Mouse (Mus musculus) ES-Bruce4 (cell line): ENCODE results near the gene Rbl1. TPM values are rescaled to one million over a fixed set of nuclear protein-coding genes. Genes with fewer than 3 reads are reported as not detected.

Source experiments
- H3K27ac ChIP-seq: 2 replicates; pipeline ENCODE4 v1.5.1; 2012; ENCODE audit warnings: low read length, inconsistent platforms; ENCODE audit not compliant: insufficient read depth
- H3K27me3 ChIP-seq: 2 replicates; pipeline ENCODE4 v1.6.1; 2012; ENCODE audit warnings: mild to moderate bottlenecking, low read length, inconsistent platforms; ENCODE audit not compliant: control insufficient read depth, poor library complexity, insufficient read depth, severe bottlenecking
- H3K36me3 ChIP-seq: 2 replicates; pipeline ENCODE4 v1.6.1; 2012; ENCODE audit warnings: inconsistent platforms, mild to moderate bottlenecking, low read length, moderate library complexity; ENCODE audit not compliant: control insufficient read depth, poor library complexity, insufficient read depth, severe bottlenecking
- H3K4me1 ChIP-seq: one replicate; pipeline ENCODE4 v1.8.1; 2011; ENCODE audit warnings: low read length; ENCODE audit not compliant: control insufficient read depth, insufficient read depth
- H3K4me3 ChIP-seq: 2 replicates; pipeline ENCODE4 v1.5.1; 2011; ENCODE audit warnings: low read depth, mild to moderate bottlenecking, low read length
- H3K9ac ChIP-seq: 2 replicates; pipeline ENCODE4 v1.6.1; 2012; ENCODE audit warnings: low read depth, mild to moderate bottlenecking, inconsistent platforms; ENCODE audit not compliant: poor library complexity, severe bottlenecking
- H3K9me3 ChIP-seq: replicated peaks from 2 replicates; pipeline ENCODE4 v1.6.1; 2012; ENCODE audit warnings: mild to moderate bottlenecking, low read length, inconsistent platforms; ENCODE audit not compliant: control insufficient read depth, poor library complexity, insufficient read depth, severe bottlenecking
- CTCF ChIP-seq: IDR thresholded peaks from one replicate; pipeline ENCODE4 v1.8.1; 2011; ENCODE audit warnings: low read depth, low read length
- EP300 ChIP-seq: IDR thresholded peaks from 2 replicates; pipeline ENCODE4 v1.6.1; 2011; ENCODE audit warnings: low read depth, low read length; ENCODE audit not compliant: insufficient read depth
- POLR2A ChIP-seq: IDR thresholded peaks from one replicate; pipeline ENCODE4 v1.8.1; 2011; ENCODE audit warnings: low read length; ENCODE audit not compliant: insufficient read depth
- polyA plus RNA-seq: library from polyadenylated mRNA; stranded (reverse); fragments of >200 nt; gene quantifications from 2 replicates; pipeline ENCODE4 v1.2.4, GENCODE M21; 2011; ENCODE audit warnings: low read depth; ENCODE audit not compliant: missing spikeins, insufficient read depth, insufficient read length

Gene Rbl1
- polyA plus RNA-seq, 1 experiment = 23.8 TPM

- TF ChIP-seq POLR2A = no peak
- TF ChIP-seq CTCF = no peak
- no peak for TF ChIP-seq EP300
- H3K4me3 ChIP-seq = no peak overlapping the region
- peaks cover 9% of the 10 kb centered on the region; the same call in 1 of the 2 replicates for H3K36me3 ChIP-seq
Observed at GRCm38 (mm10) chr2:157108236-157108635, 96.1 kb downstream of the Rbl1 start.

GRCm38 (mm10) chr2:157104454-157104853 is 99.9 kb downstream of the Rbl1 start:
- Histone ChIP-seq H3K36me3 (peaks cover 5% of the 10 kb centered on the region; the same call in 1 of the 2 replicates), H3K27me3 (no peaks in the 10 kb centered on the region), H3K4me1 (no peaks in the 10 kb centered on the region), H3K9ac (no peak overlapping the region), H3K9me3 (no peaks in the 10 kb centered on the region), H3K4me3 (no peak overlapping the region), H3K27ac (no peak overlapping the region)
- TF ChIP-seq POLR2A (no peak), CTCF (no peak), EP300 (no peak)

More at GRCm38 (mm10) chr2:157108236-157108635, 96.1 kb downstream of the Rbl1 start:
- no peaks in the 10 kb centered on the region for H3K27me3 ChIP-seq
- H3K9ac ChIP-seq = no peak overlapping the region
- no peaks in the 10 kb centered on the region for H3K4me1 ChIP-seq
- H3K9me3 ChIP-seq = no peaks in the 10 kb centered on the region
- H3K27ac ChIP-seq = no peak overlapping the region

GRCm38 (mm10) chr2:157102256-157102655 is 102.1 kb downstream of the Rbl1 start:
- Histone ChIP-seq H3K27me3 (no peaks in the 10 kb centered on the region), H3K9ac (no peak overlapping the region), H3K4me1 (no peaks in the 10 kb centered on the region), H3K4me3 (no peak overlapping the region), H3K27ac (no peak overlapping the region), H3K36me3 (peaks cover 3% of the 10 kb centered on the region; the same call in 1 of the 2 replicates), H3K9me3 (no peaks in the 10 kb centered on the region)
- TF ChIP-seq EP300 (no peak), CTCF (no peak), POLR2A (no peak)

GRCm38 (mm10) chr2:157101650-157102049 is 102.7 kb downstream of the Rbl1 start:
- H3K36me3 ChIP-seq = no peaks in the 10 kb centered on the region; the same call in 1 of the 2 replicates

GRCm38 (mm10) chr2:157100319-157100605 is 104.1 kb downstream of the Rbl1 start:
- no peak overlapping the region for H3K27ac ChIP-seq
- no peaks in the 10 kb centered on the region for H3K36me3 ChIP-seq
- H3K4me1 ChIP-seq = no peaks in the 10 kb centered on the region
- no peaks in the 10 kb centered on the region for H3K27me3 ChIP-seq
- H3K9ac ChIP-seq = no peak overlapping the region
- TF ChIP-seq POLR2A (no peak), CTCF (no peak), EP300 (peak; percentile 51; the same call in 1 of the 2 replicates)
- no peak overlapping the region for H3K4me3 ChIP-seq
- H3K9me3 ChIP-seq = no peaks in the 10 kb centered on the region

More at GRCm38 (mm10) chr2:157101650-157102049, 102.7 kb downstream of the Rbl1 start:
- H3K4me1 ChIP-seq = no peaks in the 10 kb centered on the region
- H3K9me3 ChIP-seq = no peaks in the 10 kb centered on the region
- no peak overlapping the region for H3K4me3 ChIP-seq
- TF ChIP-seq CTCF = no peak
- H3K27me3 ChIP-seq = no peaks in the 10 kb centered on the region
- no peak overlapping the region for H3K9ac ChIP-seq
- H3K27ac ChIP-seq = no peak overlapping the region

GRCm38 (mm10) chr2:157099532-157100318 is 104.6 kb downstream of the Rbl1 start:
- Histone ChIP-seq H3K27ac (no peak overlapping the region), H3K4me1 (no peaks in the 10 kb centered on the region), H3K27me3 (no peaks in the 10 kb centered on the region), H3K4me3 (no peak overlapping the region), H3K9me3 (no peaks in the 10 kb centered on the region), H3K9ac (no peak overlapping the region), H3K36me3 (no peaks in the 10 kb centered on the region)
- TF ChIP-seq CTCF (no peak), POLR2A (no peak), EP300 (no peak)

Other genes starting within 250 kb of the Rbl1 start
- 56.8 and 61.7 TPM in 2 replicates for gene Ndrg3, start 212.5 kb downstream of the Rbl1 start, polyA plus RNA-seq
- 33.3 and 40.8 TPM in 2 replicates for gene Dsn1, start 197.4 kb downstream of the Rbl1 start, polyA plus RNA-seq
- 9.8 and 11.5 TPM in 2 replicates for gene Soga1, start 125.3 kb downstream of the Rbl1 start, polyA plus RNA-seq
- gene Tldc2, start 117.5 kb downstream of the Rbl1 start, polyA plus RNA-seq = not detected in 2 replicates
- 77.6 and 82.5 TPM in 2 replicates for gene Samhd1, start 69.3 kb downstream of the Rbl1 start, polyA plus RNA-seq
- 214 and 249 TPM in 2 replicates for gene Rpn2, start 74.5 kb upstream of the Rbl1 start, polyA plus RNA-seq
- 0.37 TPM in 1 of 2 replicates, not detected in the other for gene Mroh8, start 75.0 kb upstream of the Rbl1 start, polyA plus RNA-seq
- gene Ghrh, start 143.0 kb upstream of the Rbl1 start, polyA plus RNA-seq = not detected in 2 replicates
- gene Manbal, start 163.1 kb upstream of the Rbl1 start, polyA plus RNA-seq = 37.8 and 38.1 TPM in 2 replicates
- 53.4 and 54.7 TPM in 2 replicates for gene Src, start 213.9 kb upstream of the Rbl1 start, polyA plus RNA-seq